Mouse (Mus musculus): ENCODE measurements at regions not wholly inside any gene's neighbourhood (a gene's known extent, or its start where the extent isn't known, plus 50 kb on each side); places are given as distances from the start of the nearest gene placed in this dataset.

- peak; percentile 56 for DNase-seq (ENCODE audit: low read depth)
Measured at GRCm38 (mm10) chr1:105426086-105426485, 69.6 kb upstream of the Rnf152 start.

DNA sequence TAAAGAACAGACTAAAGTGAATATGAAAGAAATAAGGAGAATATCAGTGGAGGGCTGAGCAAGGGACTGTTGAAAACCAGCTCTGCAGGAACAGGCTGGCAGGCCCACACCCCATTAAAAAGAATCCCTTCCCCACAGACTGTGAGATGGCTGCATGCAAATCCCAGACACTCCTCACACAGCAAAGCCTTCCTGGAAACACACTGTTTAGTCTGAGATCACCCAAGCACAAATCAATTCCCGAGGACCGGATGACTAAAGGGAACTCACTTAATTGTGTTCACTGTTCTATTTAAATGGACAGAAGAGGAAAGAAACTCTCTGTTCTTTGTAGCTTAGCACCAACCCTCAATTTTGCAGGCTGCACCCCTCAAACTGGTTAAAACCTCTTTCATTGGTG, 66.9 kb upstream of the Rnf152 start:
- DNase-seq (ENCODE audit: low read depth): peak; percentile 61
- TF ChIP-seq POLR2A (IDR thresholded peaks at IDR 0.05; ENCODE audit: borderline replicate concordance, extremely low read depth, insufficient read depth, insufficient read length, poor library complexity, severe bottlenecking) (no peak), CTCF (IDR thresholded peaks at IDR 0.05; ENCODE audit: borderline replicate concordance, extremely low read depth, insufficient read depth, insufficient read length) (no peak)

More at GRCm38 (mm10) chr1:105426086-105426485, 69.6 kb upstream of the Rnf152 start:
- no peak for TF ChIP-seq CTCF (IDR thresholded peaks at IDR 0.05; ENCODE audit: borderline replicate concordance, extremely low read depth, insufficient read depth, insufficient read length)
- TF ChIP-seq POLR2A (IDR thresholded peaks at IDR 0.05; ENCODE audit: borderline replicate concordance, extremely low read depth, insufficient read depth, insufficient read length, poor library complexity, severe bottlenecking): no peak

GRCm38 (mm10) chr1:105422945-105423344, 66.4 kb upstream of the Rnf152 start:
- TF ChIP-seq CTCF (IDR thresholded peaks at IDR 0.05; ENCODE audit: borderline replicate concordance, extremely low read depth, insufficient read depth, insufficient read length) (no peak), POLR2A (IDR thresholded peaks at IDR 0.05; ENCODE audit: borderline replicate concordance, extremely low read depth, insufficient read depth, insufficient read length, poor library complexity, severe bottlenecking) (no peak)
- no peak for DNase-seq (ENCODE audit: low read depth)

DNA sequence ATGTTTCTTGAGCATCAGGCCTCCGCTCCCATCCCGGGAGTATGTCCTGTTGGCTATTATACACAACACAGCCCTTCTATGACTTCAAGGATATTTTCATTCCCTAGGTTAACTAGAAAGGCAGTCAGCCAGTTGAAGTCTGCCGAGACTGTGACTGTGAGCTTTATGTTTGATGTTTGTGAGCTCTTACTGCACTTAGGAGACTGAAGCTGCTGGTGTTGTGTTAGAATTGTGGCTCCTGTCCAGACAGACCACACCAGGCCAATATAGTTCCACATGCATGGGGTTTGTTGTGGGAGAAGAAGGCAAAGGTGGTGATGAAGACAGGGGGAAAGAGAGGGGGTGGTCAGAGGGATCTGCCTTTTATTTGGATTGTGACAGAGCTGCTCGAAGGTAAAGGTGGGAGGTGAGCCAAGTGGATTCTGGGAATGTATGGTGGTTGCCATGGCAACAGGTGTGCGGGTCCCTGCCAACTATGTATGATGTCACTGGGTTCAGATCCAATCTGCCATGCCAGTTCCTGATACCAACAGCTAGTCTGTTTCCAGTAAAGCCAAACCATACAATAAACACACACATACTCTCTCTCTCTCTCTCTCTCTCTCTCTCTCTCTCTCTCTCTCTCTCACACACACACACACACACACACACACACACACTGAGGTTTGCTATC, 64.0 kb upstream of the Rnf152 start:
- no peak for TF ChIP-seq POLR2A (IDR thresholded peaks at IDR 0.05; ENCODE audit: borderline replicate concordance, extremely low read depth, insufficient read depth, insufficient read length, poor library complexity, severe bottlenecking)
- TF ChIP-seq CTCF (IDR thresholded peaks at IDR 0.05; ENCODE audit: borderline replicate concordance, extremely low read depth, insufficient read depth, insufficient read length): no peak
- DNase-seq (ENCODE audit: low read depth): peak; percentile 67
